ENCODE assay signal across 14 mouse cellular contexts in the genomic region with DNA sequence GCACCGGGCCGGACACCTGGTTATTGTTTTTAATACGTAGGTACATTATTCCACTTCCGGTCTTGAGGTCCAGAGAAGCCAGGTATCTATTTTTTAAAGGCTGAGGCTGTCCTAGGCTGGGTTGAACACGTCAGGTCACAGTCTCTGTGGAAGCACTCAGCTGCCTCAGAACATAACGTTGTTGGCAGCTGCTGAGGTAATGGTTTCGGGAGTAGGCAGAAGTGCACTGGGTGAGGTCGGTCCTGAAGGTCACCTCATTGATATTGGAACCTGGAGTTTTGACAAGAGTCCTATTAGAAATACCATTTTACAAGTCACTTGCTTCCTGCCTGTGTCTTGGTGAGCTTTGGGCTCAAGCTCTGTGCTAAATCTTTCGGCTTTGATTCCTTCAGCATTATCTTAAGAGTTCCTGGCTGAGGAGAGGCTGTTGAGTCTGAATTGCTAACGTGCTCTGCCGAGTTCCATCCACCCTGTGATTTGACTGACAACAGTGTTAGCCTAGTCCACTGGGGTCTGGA. TPM values are rescaled to one million over a fixed set of nuclear protein-coding genes. Genes with fewer than 3 reads are reported as not detected.
DNase-seq lines count a peak whose midpoint lies in the region; ATAC-seq and TF ChIP-seq lines count a peak whose summit lies in the region.
"Had no signal": no experiment of that assay in that cellular context is flagged by ENCODE, and none has a peak within 500 bp of the region (broad histone marks: within the 10 kb centered on the region; RNA-seq: fewer than 3 reads in every experiment).

No protein-coding gene starts in this region.

- H3K27me3 ChIP-seq in midbrain, embryonic 11.5 days (ENCODE audit: control insufficient read depth, insufficient read depth, low read length) = no peaks in the 10 kb centered on the region; the same call in 1 of the 2 replicates
- H3K27me3 ChIP-seq in midbrain, embryonic 13.5 days = peaks cover 16% of the 10 kb centered on the region; the same call in 1 of the 2 replicates
- no peaks in the 10 kb centered on the region for H3K27me3 ChIP-seq in small intestine, adult 2 months (ENCODE audit: control insufficient read depth, insufficient read depth, low read length)
- H3K27me3 ChIP-seq: lung, embryonic 15.5 days had no signal

- ATAC-seq in midbrain, embryonic 11.5 days (ENCODE audit: low FRiP score) = no peak
- ATAC-seq in midbrain, embryonic 13.5 days = no peak
- ATAC-seq: forebrain, postnatal 0 days had no signal

- intact Hi-C loops in heart, postnatal 14 days (cut with DNase I) = no loop called here
- intact Hi-C loops in left cerebral cortex, postnatal 36 days (cut with DNase I) = no loop called here

- no peaks in the 10 kb centered on the region for H3K9me3 ChIP-seq in midbrain, embryonic 11.5 days (ENCODE audit: control insufficient read depth, low read length)
- H3K9me3 ChIP-seq in midbrain, embryonic 13.5 days = no peaks in the 10 kb centered on the region
- H3K9me3 ChIP-seq: lung, embryonic 15.5 days had no signal

- DNase-seq in heart, adult 11 months = peak; percentile 76
- DNase-seq in heart, postnatal 14 days = no peak
- peak; percentile 73 for DNase-seq in midbrain, embryonic 11.5 days (ENCODE audit: low spot score, missing footprints)
- peak; percentile 49 for DNase-seq in cerebellum, adult 9-10 months
- no peak for DNase-seq in B cell, adult 2 months
- DNase-seq in left cerebral cortex, postnatal 36 days (ENCODE audit: low spot score in 2 of 2) = no peak
- DNase-seq: forebrain, postnatal 0 days; gastrocnemius, postnatal 25 days; kidney, adult 18-20 months; right cerebral cortex, postnatal 25 days had no signal

- H3K9ac ChIP-seq in midbrain, embryonic 11.5 days (ENCODE audit: low read length) = no peak overlapping the region
- H3K9ac ChIP-seq in midbrain, embryonic 13.5 days (replicated peaks) = no peak overlapping the region
- H3K9ac ChIP-seq: forebrain, postnatal 0 days; hindbrain, embryonic 14.5 days; lung, embryonic 15.5 days had no signal

- TF ChIP-seq CTCF in small intestine, adult 2 months (IDR thresholded peaks at IDR 0.05; ENCODE audit: extremely low read depth, insufficient read length, insufficient replicate concordance, low read depth, low read length) = no peak

- H3K4me3 ChIP-seq in midbrain, embryonic 11.5 days (ENCODE audit: low read depth, low read length) = no peak overlapping the region
- no peak overlapping the region for H3K4me3 ChIP-seq in midbrain, embryonic 13.5 days (replicated peaks)
- H3K4me3 ChIP-seq in small intestine, adult 2 months (ENCODE audit: low read depth, low read length) = no peak overlapping the region
- H3K4me3 ChIP-seq: lung, embryonic 15.5 days had no signal

- WGBS in midbrain, embryonic 11.5 days = 69% methylated on average over 11 of the region's 11 CpGs
- 69% methylated on average over 11 of the region's 11 CpGs for WGBS in midbrain, embryonic 13.5 days
- WGBS in small intestine, adult 2 months = 50% methylated on average over 11 of the region's 11 CpGs

- H3K4me1 ChIP-seq in midbrain, embryonic 11.5 days (ENCODE audit: control insufficient read depth, insufficient read depth, low read length) = peaks cover 4% of the 10 kb centered on the region; the same call in 1 of the 2 replicates
- H3K4me1 ChIP-seq in midbrain, embryonic 13.5 days (replicated peaks) = peaks cover 5% of the 10 kb centered on the region
- peaks cover 23% of the 10 kb centered on the region; the same call in 1 of the 2 replicates for H3K4me1 ChIP-seq in small intestine, adult 2 months (ENCODE audit: control insufficient read depth, insufficient read depth, insufficient read length, low read length)

- no peak for TF ChIP-seq POLR2A in small intestine, adult 2 months (IDR thresholded peaks at IDR 0.05; ENCODE audit: low read depth, low read length)

- no peak overlapping the region for H3K27ac ChIP-seq in midbrain, embryonic 11.5 days (ENCODE audit: low read depth, low read length)
- H3K27ac ChIP-seq in midbrain, embryonic 13.5 days = no peak overlapping the region
- H3K27ac ChIP-seq in small intestine, adult 2 months (ENCODE audit: insufficient read depth, low read depth, low read length) = peak overlapping the region; percentile 42
- H3K27ac ChIP-seq: hindbrain, embryonic 14.5 days; lung, embryonic 15.5 days had no signal

- H3K36me3 ChIP-seq in midbrain, embryonic 11.5 days (ENCODE audit: control insufficient read depth, insufficient read depth, low read length) = no peaks in the 10 kb centered on the region
- H3K36me3 ChIP-seq in midbrain, embryonic 13.5 days = no peaks in the 10 kb centered on the region
- H3K36me3 ChIP-seq in small intestine, adult 2 months (ENCODE audit: control insufficient read depth, insufficient read depth, low read length) = no peaks in the 10 kb centered on the region; the same call in 1 of the 2 replicates
- H3K36me3 ChIP-seq: lung, embryonic 15.5 days had no signal

- H3K4me2 ChIP-seq in midbrain, embryonic 11.5 days = no peak overlapping the region
- H3K4me2 ChIP-seq in midbrain, embryonic 13.5 days (replicated peaks) = no peak overlapping the region
- H3K4me2 ChIP-seq: hindbrain, embryonic 14.5 days; lung, embryonic 15.5 days had no signal

RNA-seq across cellular contexts. Expression of gene Gpd2, which starts 17.8 kb away (rescaled TPM):
- 10 to 100 TPM; 14.5 to 22.0 TPM for total RNA-seq in heart, postnatal 14 days (2021)
- 14.6 and 15.8 TPM in 2 replicates for polyA plus RNA-seq in midbrain, embryonic 11.5 days (2014; fragmentation: Nextera tagmentation; extraction: Ambion mirVana)
- polyA plus RNA-seq in midbrain, embryonic 13.5 days (2015; fragmentation: Nextera tagmentation; extraction: Ambion mirVana) = 11.6 and 12.0 TPM in 2 replicates
- polyA plus RNA-seq in small intestine, adult 2 months (2012; rRNA removed) = 13.9 and 31.9 TPM in 2 replicates
- 100 to 1,000 TPM in 1 of 2 experiments, 10 to 100 TPM in 1; 85.8 to 105 TPM for total RNA-seq in left cerebral cortex, postnatal 36 days (2021)

Comparison
In these comparisons a context has a peak if more than half of its experiments do, and no peak if none do; other contexts are left out.
1. DNase-seq: peak in heart, adult 11 months (single experiment), midbrain, embryonic 11.5 days (single experiment) and cerebellum, adult 9-10 months (single experiment); none in heart, postnatal 14 days (0 of 2), B cell, adult 2 months (0 of 2) and left cerebral cortex, postnatal 36 days (0 of 2).